Mouse (Mus musculus) MEL (cell line): ENCODE data around the gene Eif4g1. TPM values are rescaled to one million over a fixed set of nuclear protein-coding genes. Genes with fewer than 3 reads are reported as not detected.
A peak's percentile ranks its signal among the peaks of the same experiment; 100 is the strongest.

Experiments used
- DNase-seq: peaks from one replicate; pipeline ENCODE4 v3.0.0; 2011; ENCODE audit warnings: low read depth, low spot score
- H3K27ac ChIP-seq: 2 replicates; pipeline ENCODE4 v1.5.1; 2012; ENCODE audit warnings: low read depth, mild to moderate bottlenecking, control low read depth, low read length, moderate library complexity; ENCODE audit not compliant: control insufficient read depth
- H3K27me3 ChIP-seq, 2 experiments: fragments of 150-350 bp in 1 of 2; sonication (generic) in 1 of 2; 2 replicates each; pipeline ENCODE4 v1.6.1; 2012; ENCODE audit warnings: low read length in 2 of 2, mild to moderate bottlenecking in 2 of 2, improper control_type of control experiment in 1 of 2, moderate library complexity in 1 of 2; ENCODE audit not compliant: insufficient read depth in 2 of 2, control insufficient read depth in 1 of 2
- H3K36me3 ChIP-seq, 2 experiments: 2 replicates each; pipeline ENCODE4 v1.6.1; 2012 to 2014; ENCODE audit warnings: low read length in 2 of 2, improper control_type of control experiment in 1 of 2, inconsistent platforms in 1 of 2, mild to moderate bottlenecking in 1 of 2; ENCODE audit not compliant: insufficient read depth in 2 of 2, control insufficient read depth in 1 of 2
- H3K4me1 ChIP-seq, 2 experiments: fragments of 150-350 bp in 1 of 2; sonication (generic) in 1 of 2; 2 replicates each; pipeline ENCODE4 v1.6.1; 2012; ENCODE audit warnings: low read length in 2 of 2, improper control_type of control experiment in 1 of 2, mild to moderate bottlenecking in 1 of 2; ENCODE audit not compliant: insufficient read depth in 2 of 2, control insufficient read depth in 1 of 2
- H3K4me3 ChIP-seq, 2 experiments: fragments of 150-350 bp in 1 of 2; sonication (generic) in 1 of 2; 2 replicates each; pipeline ENCODE4 v1.5.1; 2012; ENCODE audit warnings: low read depth in 2 of 2, low read length in 2 of 2, mild to moderate bottlenecking in 2 of 2, moderate library complexity in 2 of 2, control low read depth in 1 of 2, improper control_type of control experiment in 1 of 2; ENCODE audit not compliant: control insufficient read depth in 1 of 2, insufficient read depth in 1 of 2
- H3K79me2 ChIP-seq: 2 replicates; pipeline ENCODE4 v1.6.1; 2012; ENCODE audit warnings: mild to moderate bottlenecking, low read length, moderate library complexity; ENCODE audit not compliant: control insufficient read depth, poor library complexity, insufficient read depth
- H3K9ac ChIP-seq: 2 replicates; pipeline ENCODE4 v1.6.1; 2012; ENCODE audit warnings: low read depth, mild to moderate bottlenecking, control low read depth, low read length, moderate library complexity; ENCODE audit not compliant: control insufficient read depth, poor library complexity, severe bottlenecking
- H3K9me3 ChIP-seq: fragments of 150-350 bp; sonication (generic); replicated peaks from 2 replicates; pipeline ENCODE4 v1.6.1; 2012; ENCODE audit warnings: mild to moderate bottlenecking, low read length, improper control_type of control experiment, moderate library complexity; ENCODE audit not compliant: insufficient read depth
- BHLHE40 ChIP-seq: IDR thresholded peaks from 2 replicates; pipeline ENCODE4 v1.6.1; 2012; ENCODE audit warnings: low read depth, mild to moderate bottlenecking, inconsistent platforms, low read length, improper control_type of control experiment, borderline replicate concordance
- CHD1 ChIP-seq: IDR thresholded peaks from 2 replicates; pipeline ENCODE4 v1.6.1; 2012; ENCODE audit warnings: low read depth, mild to moderate bottlenecking, inconsistent platforms, low read length, improper control_type of control experiment
- CHD2 ChIP-seq: IDR thresholded peaks from 2 replicates; pipeline ENCODE4 v1.6.1; 2011; ENCODE audit warnings: low read length, improper control_type of control experiment
- ELF1 ChIP-seq: IDR thresholded peaks from 2 replicates; pipeline ENCODE4 v1.6.1; 2014; ENCODE audit warnings: low read depth, mild to moderate bottlenecking, inconsistent platforms, low read length, improper control_type of control experiment, moderate library complexity
- ETS1 ChIP-seq: IDR thresholded peaks from 2 replicates; pipeline ENCODE4 v1.6.1; 2012; ENCODE audit warnings: low read depth, mild to moderate bottlenecking, inconsistent platforms, low read length, improper control_type of control experiment, moderate library complexity
- HCFC1 ChIP-seq: IDR thresholded peaks from 2 replicates; pipeline ENCODE4 v1.6.1; 2012; ENCODE audit warnings: low read depth, mild to moderate bottlenecking, inconsistent platforms, low read length, improper control_type of control experiment, moderate library complexity
- MAZ ChIP-seq: IDR thresholded peaks from 2 replicates; pipeline ENCODE4 v1.6.1; 2012; ENCODE audit warnings: low read depth, mild to moderate bottlenecking, inconsistent platforms, low read length, improper control_type of control experiment
- MEF2A ChIP-seq: IDR thresholded peaks from 2 replicates; pipeline ENCODE4 v1.6.1; 2014; ENCODE audit warnings: low read depth, mild to moderate bottlenecking, inconsistent platforms, low read length, improper control_type of control experiment; ENCODE audit not compliant: poor library complexity, insufficient replicate concordance, severe bottlenecking; ENCODE audit errors: extremely low read depth
- MXI1 ChIP-seq: IDR thresholded peaks from 2 replicates; pipeline ENCODE4 v1.6.1; 2011; ENCODE audit warnings: mild to moderate bottlenecking, low read depth, low read length, improper control_type of control experiment
- MYC ChIP-seq: IDR thresholded peaks from 2 replicates; pipeline ENCODE4 v1.6.1; 2011; ENCODE audit warnings: low read depth, mild to moderate bottlenecking, low read length, improper control_type of control experiment, moderate library complexity
- NELFE ChIP-seq: IDR thresholded peaks from 2 replicates; pipeline ENCODE4 v1.6.1; 2011; ENCODE audit warnings: low read depth, low read length, improper control_type of control experiment
- NRF1 ChIP-seq: IDR thresholded peaks from 2 replicates; pipeline ENCODE4 v1.6.1; 2014; ENCODE audit warnings: low read depth, mild to moderate bottlenecking, inconsistent platforms, low read length, improper control_type of control experiment, moderate library complexity; ENCODE audit not compliant: poor library complexity, insufficient read depth, severe bottlenecking
- POLR2AphosphoS2 ChIP-seq: IDR thresholded peaks from 2 replicates; pipeline ENCODE4 v1.6.1; 2011; ENCODE audit warnings: low read length, improper control_type of control experiment
- POLR2AphosphoS5 ChIP-seq: IDR thresholded peaks from 2 replicates; pipeline ENCODE4 v1.6.1; 2012; ENCODE audit warnings: low read depth, borderline replicate concordance, mild to moderate bottlenecking, inconsistent platforms, low read length, moderate library complexity, mixed read lengths
- RAD21 ChIP-seq: IDR thresholded peaks from 2 replicates; pipeline ENCODE4 v1.6.1; 2011; ENCODE audit warnings: mild to moderate bottlenecking, low read depth, low read length, improper control_type of control experiment
- RCOR1 ChIP-seq: IDR thresholded peaks from 2 replicates; pipeline ENCODE4 v1.6.1; 2012; ENCODE audit warnings: low read depth, mild to moderate bottlenecking, inconsistent platforms, low read length, improper control_type of control experiment
- SIN3A ChIP-seq: IDR thresholded peaks from 2 replicates; pipeline ENCODE4 v1.6.1; 2012; ENCODE audit warnings: low read length, improper control_type of control experiment, inconsistent platforms
- SMC3 ChIP-seq: IDR thresholded peaks from 2 replicates; pipeline ENCODE4 v1.6.1; 2011; ENCODE audit warnings: low read depth, low read length, improper control_type of control experiment
- TAL1 ChIP-seq: IDR thresholded peaks from 2 replicates; pipeline ENCODE4 v1.6.1; 2012; ENCODE audit warnings: mild to moderate bottlenecking, inconsistent platforms, low read length, moderate library complexity, mixed read lengths
- TBP ChIP-seq: IDR thresholded peaks from 2 replicates; pipeline ENCODE4 v1.8.0; 2011; ENCODE audit warnings: low read depth, low read length, improper control_type of control experiment
- TCF12 ChIP-seq: IDR thresholded peaks from 2 replicates; pipeline ENCODE4 v1.6.1; 2014; ENCODE audit warnings: low read depth, mild to moderate bottlenecking, inconsistent platforms, low read length, improper control_type of control experiment, moderate library complexity
- UBTF ChIP-seq: IDR thresholded peaks from 2 replicates; pipeline ENCODE4 v1.6.1; 2012; ENCODE audit warnings: low read depth, mild to moderate bottlenecking, inconsistent platforms, low read length, improper control_type of control experiment, moderate library complexity, borderline replicate concordance; ENCODE audit not compliant: insufficient read depth
- USF1 ChIP-seq: IDR thresholded peaks from 2 replicates; pipeline ENCODE4 v1.6.1; 2014; ENCODE audit warnings: low read depth, mild to moderate bottlenecking, inconsistent platforms, low read length, improper control_type of control experiment, moderate library complexity
- USF2 ChIP-seq, 2 experiments: IDR thresholded peaks; 2 replicates each; pipeline ENCODE4 v1.6.1; 2011 to 2012; ENCODE audit warnings: improper control_type of control experiment in 2 of 2, low read length in 2 of 2, borderline replicate concordance in 1 of 2, inconsistent platforms in 1 of 2, low read depth in 1 of 2, mild to moderate bottlenecking in 1 of 2; ENCODE audit not compliant: insufficient read depth in 1 of 2
- ZC3H11A ChIP-seq: IDR thresholded peaks from 2 replicates; pipeline ENCODE4 v1.6.1; 2012; ENCODE audit warnings: low read depth, mild to moderate bottlenecking, inconsistent platforms, low read length, improper control_type of control experiment
- ZKSCAN1 ChIP-seq: IDR thresholded peaks from 2 replicates; pipeline ENCODE4 v1.6.1; 2012; ENCODE audit warnings: low read depth, mild to moderate bottlenecking, inconsistent platforms, low read length, improper control_type of control experiment, moderate library complexity
- ZMIZ1 ChIP-seq: IDR thresholded peaks from 2 replicates; pipeline ENCODE4 v1.6.1; 2012; ENCODE audit warnings: low read depth, mild to moderate bottlenecking, inconsistent platforms, low read length, improper control_type of control experiment, moderate library complexity
- ZNF384 ChIP-seq: IDR thresholded peaks from 2 replicates; pipeline ENCODE4 v1.6.1; 2012; ENCODE audit warnings: low read depth, mild to moderate bottlenecking, inconsistent platforms, low read length, improper control_type of control experiment
- polyA plus RNA-seq, 2 experiments: library from polyadenylated mRNA; stranded (reverse) in 1 of 2; unstranded in 1 of 2; fragments of >175 nt in 1 of 2; fragments of >200 nt in 1 of 2; gene quantifications; 2 replicates each; pipeline versions ENCODE4 v1.2.1 to v1.2.4; 2012; ENCODE audit warnings: low replicate concordance in 2 of 2, low read depth in 1 of 2; ENCODE audit not compliant: insufficient read length in 2 of 2, insufficient read depth in 1 of 2, missing spikeins in 1 of 2
- total RNA-seq: library from RNA; depleted of rRNA; stranded (reverse); fragments of 300-350 nt; gene quantifications from 2 replicates; pipeline ENCODE4 v1.2.3, GENCODE M21; 2012

The Eif4g1 gene
- total and polyA plus RNA-seq, 3 experiments, result 327 to 436 (median 409) TPM

DNA sequence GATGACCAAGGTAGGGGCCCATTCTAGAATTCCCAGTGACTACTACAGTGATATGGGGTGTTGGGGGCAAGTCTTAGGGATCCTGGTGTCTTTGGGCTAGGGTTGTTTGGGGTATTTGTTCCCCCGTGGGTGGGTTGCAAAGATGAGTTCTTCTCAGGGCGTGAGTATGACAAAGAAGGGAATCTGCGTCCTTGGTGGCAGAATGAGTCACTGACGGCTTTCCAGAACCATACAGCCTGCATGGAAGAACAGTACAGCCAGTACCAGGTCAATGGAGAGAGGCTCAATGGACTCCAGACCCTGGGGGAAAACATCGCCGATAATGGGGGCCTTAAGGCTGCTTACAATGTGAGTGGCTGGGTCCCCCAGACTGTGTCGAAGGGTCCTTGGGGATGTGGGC, 24.2 kb upstream of the Eif4g1 start:
- Histone ChIP-seq H3K4me3 (no peak overlapping the region), H3K36me3 (peaks cover 0 to 11% of the 10 kb centered on the region in 2 experiments), H3K4me1 (peaks cover 5 to 13% of the 10 kb centered on the region in 2 experiments), H3K9me3 (no peaks in the 10 kb centered on the region), H3K79me2 (no peaks in the 10 kb centered on the region), H3K27me3 (no peaks in the 10 kb centered on the region), H3K9ac (no peak overlapping the region), H3K27ac (no peak overlapping the region)
- TF ChIP-seq USF1, result no peak
- TF ChIP-seq TAL1, result no peak
- no peak for TF ChIP-seq POLR2AphosphoS5
- TF ChIP-seq USF2 (IDR thresholded peaks at IDR 0.05; ENCODE audit: borderline replicate concordance in 1 of 2, insufficient read depth in 1 of 2, low read depth in 1 of 2, low read length in 2 of 2), result no peak
- TF ChIP-seq ELF1, result no peak
- no peak for TF ChIP-seq ZMIZ1
- TF ChIP-seq TBP, result no peak
- TF ChIP-seq ZNF384, result no peak
- TF ChIP-seq MYC, result no peak
- no peak for TF ChIP-seq MXI1
- TF ChIP-seq ZKSCAN1, result no peak
- TF ChIP-seq RAD21, result no peak
- TF ChIP-seq MEF2A, result no peak
- DNase-seq, result no peak

DNA sequence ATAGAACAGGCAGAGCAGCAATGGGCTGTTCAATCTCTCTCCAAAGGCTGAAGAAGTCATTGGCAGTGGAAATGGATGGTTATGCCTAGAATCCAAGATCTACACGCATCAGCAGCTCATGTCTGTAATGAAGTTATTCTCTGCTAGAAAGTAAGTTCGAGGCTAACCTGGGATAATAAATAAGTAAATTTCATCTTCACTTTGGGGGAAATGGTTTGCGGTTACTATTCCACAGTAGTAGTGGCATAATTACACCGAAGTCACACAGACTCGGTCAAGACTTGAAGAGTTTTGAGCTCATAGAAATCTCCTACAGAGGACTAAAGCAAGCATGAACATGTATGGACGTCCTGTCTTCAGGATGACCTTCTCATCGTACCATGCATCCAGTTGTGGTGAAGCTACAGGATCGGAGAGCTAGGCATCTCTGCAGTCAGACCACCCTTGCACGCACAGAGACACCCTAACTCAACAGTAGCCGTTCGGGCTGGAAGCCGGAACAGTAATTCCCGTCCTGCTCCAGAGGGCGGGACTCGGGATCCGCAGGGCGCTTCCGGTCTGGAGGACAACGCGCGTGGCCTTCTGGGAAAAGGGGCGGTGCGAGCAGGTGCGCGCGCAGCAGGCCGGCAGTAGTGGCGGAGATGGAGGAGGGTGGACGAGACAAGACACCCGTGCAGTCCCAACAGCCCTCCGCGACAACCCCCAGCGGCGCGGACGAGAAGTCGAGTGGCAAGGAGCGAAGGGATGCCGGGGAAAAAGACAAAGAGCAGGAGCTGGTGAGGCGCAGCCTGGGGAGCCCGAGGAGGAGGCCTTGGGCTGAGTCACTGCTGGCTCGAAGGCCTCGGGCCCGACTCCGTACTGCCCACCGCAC, 16.8 kb upstream of the Eif4g1 start, which contains the start of gene Psmd2:
Gene Psmd2, plus strand, starts transcription at position 577 of the 871 bp plus-strand sequence.
- Histone ChIP-seq H3K9me3 (no peaks in the 10 kb centered on the region), H3K9ac (peak within 1 kb of the TSS; percentile 84), H3K79me2 (peaks cover 23% of the 10 kb centered on the region), H3K4me3 (peak within 1 kb of the TSS; percentile 94 to 95), H3K27ac (peak within 1 kb of the TSS; percentile 68), H3K27me3 (no peaks in the 10 kb centered on the region), H3K4me1 (peaks cover 0 to 8% of the 10 kb centered on the region in 2 experiments), H3K36me3 (peaks cover 8 to 13% of the 10 kb centered on the region in 2 experiments)
- peak; percentile 96 for DNase-seq
- TF ChIP-seq NRF1 (peak; percentile 85), POLR2AphosphoS2 (peak; percentile 99), TBP (peak; percentile 77; the same call in 1 of the 2 replicates), RAD21 (no peak), NELFE (peak; percentile 97), CHD1 (peak; percentile 91), ELF1 (peak; percentile 97), MAZ (no peak), SMC3 (no peak), MEF2A (no peak), HCFC1 (peak; percentile 93), ZC3H11A (no peak), TCF12 (peak; percentile 79), SIN3A (peak; percentile 95), RCOR1 (peak; percentile 12; the same call in 1 of the 2 replicates), ZKSCAN1 (peak; percentile 43; the same call in 1 of the 2 replicates), UBTF (no peak), BHLHE40 (no peak), ETS1 (no peak; the same call in 1 of the 2 replicates), ZMIZ1 (peak; percentile 98), CHD2 (no peak)
